Mouse (Mus musculus) granulocyte monocyte progenitor cell, adult 5-6 weeks (primary cell): ENCODE data around the gene Gm8660. TPM values are rescaled to one million over a fixed set of nuclear protein-coding genes. Genes with fewer than 3 reads are reported as not detected.
"Not testable (repeated sequence)": the region's sequence is repeated elsewhere in the genome, so short reads cannot be mapped to it uniquely, and the experiment has no call there.

Source experiments
- ATAC-seq: replicated peaks from 2 replicates; pipeline ENCODE4 v1.8.0; 2016; ENCODE audit warnings: mild to moderate bottlenecking, moderate TSS enrichment, inconsistent platforms; ENCODE audit not compliant: poor library complexity, severe bottlenecking
- total RNA-seq, 2 experiments: library from RNA; stranded (forward) in 1 of 2; stranded (reverse) in 1 of 2; fragments of 200-712, 200-1000 nt in 1 of 2; fragments of >200 nt in 1 of 2; fragmentation: Nextera tagmentation in 1 of 2; gene quantifications; 2 replicates each; pipeline ENCODE4 v1.2.3; 2014 to 2017

Gene Gm8660
- total RNA-seq (2014; fragmentation: Nextera tagmentation) (not detected in 2 replicates), total RNA-seq (2017) (not detected in 2 replicates)

GRCm38 (mm10) chr7:22370939-22371338, at the start of gene Gm8660:
Gene Gm8660 (minus strand): TSS chr7:22371039.
- ATAC-seq = not testable (repeated sequence)

- ATAC-seq = not testable (repeated sequence)
Observed at GRCm38 (mm10) chr7:22413283-22413682, 42.4 kb upstream of the Gm8660 start, which contains the start of gene Vmn1r148. Gene Vmn1r148 (plus strand): TSS chr7:22413583.

- not testable (repeated sequence) for ATAC-seq
Observed at GRCm38 (mm10) chr7:22329617-22330016, 41.2 kb downstream of the Gm8660 start, which contains the start of gene Gm4187. Gene Gm4187 (minus strand): TSS chr7:22329717.

Other genes starting within 250 kb of the Gm8660 start
- not detected in 2 replicates for gene Gm10666, start 236.3 kb downstream of the Gm8660 start, total RNA-seq (2014; fragmentation: Nextera tagmentation)
- gene Gm10666, start 236.3 kb downstream of the Gm8660 start, total RNA-seq (2017) = not detected in 2 replicates
- not detected in 2 replicates for gene Vmn1r142, start 207.0 kb downstream of the Gm8660 start, total RNA-seq (2014; fragmentation: Nextera tagmentation)
- gene Vmn1r142, start 207.0 kb downstream of the Gm8660 start, total RNA-seq (2017) = not detected in 2 replicates
- gene Vmn1r143, start 181.7 kb downstream of the Gm8660 start, total RNA-seq (2014; fragmentation: Nextera tagmentation) = not detected in 2 replicates
- gene Vmn1r143, start 181.7 kb downstream of the Gm8660 start, total RNA-seq (2017) = not detected in 2 replicates
- gene Gm8653, start 169.8 kb downstream of the Gm8660 start, total RNA-seq (2014; fragmentation: Nextera tagmentation) = not detected in 2 replicates
- gene Gm8653, start 169.8 kb downstream of the Gm8660 start, total RNA-seq (2017) = not detected in 2 replicates
- gene Gm8453, start 141.6 kb downstream of the Gm8660 start, total RNA-seq (2014; fragmentation: Nextera tagmentation) = not detected in 2 replicates
- gene Gm8453, start 141.6 kb downstream of the Gm8660 start, total RNA-seq (2017) = not detected in 2 replicates
- gene Gm4187, start 41.3 kb downstream of the Gm8660 start, total RNA-seq (2014; fragmentation: Nextera tagmentation) = not detected in 2 replicates
- not detected in 2 replicates for gene Gm4187, start 41.3 kb downstream of the Gm8660 start, total RNA-seq (2017)
- not detected in 2 replicates for gene Vmn1r148, start 42.5 kb upstream of the Gm8660 start, total RNA-seq (2014; fragmentation: Nextera tagmentation)
- not detected in 2 replicates for gene Vmn1r148, start 42.5 kb upstream of the Gm8660 start, total RNA-seq (2017)
- gene Vmn1r149, start 67.2 kb upstream of the Gm8660 start, total RNA-seq (2014; fragmentation: Nextera tagmentation) = not detected in 2 replicates
- gene Vmn1r149, start 67.2 kb upstream of the Gm8660 start, total RNA-seq (2017) = not detected in 2 replicates
- gene Gm10665, start 93.0 kb upstream of the Gm8660 start, total RNA-seq (2014; fragmentation: Nextera tagmentation) = not detected in 2 replicates
- not detected in 2 replicates for gene Gm10665, start 93.0 kb upstream of the Gm8660 start, total RNA-seq (2017)
- not detected in 2 replicates for gene Vmn1r151, start 128.6 kb upstream of the Gm8660 start, total RNA-seq (2014; fragmentation: Nextera tagmentation)
- not detected in 2 replicates for gene Vmn1r151, start 128.6 kb upstream of the Gm8660 start, total RNA-seq (2017)
- not detected in 2 replicates for gene Vmn1r152, start 151.9 kb upstream of the Gm8660 start, total RNA-seq (2014; fragmentation: Nextera tagmentation)
- not detected in 2 replicates for gene Vmn1r152, start 151.9 kb upstream of the Gm8660 start, total RNA-seq (2017)
- gene Gm8677, start 163.8 kb upstream of the Gm8660 start, total RNA-seq (2014; fragmentation: Nextera tagmentation) = not detected in 2 replicates
- gene Gm8677, start 163.8 kb upstream of the Gm8660 start, total RNA-seq (2017) = not detected in 2 replicates
- gene Gm4201, start 194.3 kb upstream of the Gm8660 start, total RNA-seq (2014; fragmentation: Nextera tagmentation) = not detected in 2 replicates
- gene Gm4201, start 194.3 kb upstream of the Gm8660 start, total RNA-seq (2017) = not detected in 2 replicates
- gene Gm4565, start 217.1 kb upstream of the Gm8660 start, total RNA-seq (2014; fragmentation: Nextera tagmentation) = not detected in 2 replicates
- gene Gm4565, start 217.1 kb upstream of the Gm8660 start, total RNA-seq (2017) = not detected in 2 replicates